Mouse (Mus musculus): ENCODE results near the gene Tnrc18.

Tnrc18 gene

DNA sequence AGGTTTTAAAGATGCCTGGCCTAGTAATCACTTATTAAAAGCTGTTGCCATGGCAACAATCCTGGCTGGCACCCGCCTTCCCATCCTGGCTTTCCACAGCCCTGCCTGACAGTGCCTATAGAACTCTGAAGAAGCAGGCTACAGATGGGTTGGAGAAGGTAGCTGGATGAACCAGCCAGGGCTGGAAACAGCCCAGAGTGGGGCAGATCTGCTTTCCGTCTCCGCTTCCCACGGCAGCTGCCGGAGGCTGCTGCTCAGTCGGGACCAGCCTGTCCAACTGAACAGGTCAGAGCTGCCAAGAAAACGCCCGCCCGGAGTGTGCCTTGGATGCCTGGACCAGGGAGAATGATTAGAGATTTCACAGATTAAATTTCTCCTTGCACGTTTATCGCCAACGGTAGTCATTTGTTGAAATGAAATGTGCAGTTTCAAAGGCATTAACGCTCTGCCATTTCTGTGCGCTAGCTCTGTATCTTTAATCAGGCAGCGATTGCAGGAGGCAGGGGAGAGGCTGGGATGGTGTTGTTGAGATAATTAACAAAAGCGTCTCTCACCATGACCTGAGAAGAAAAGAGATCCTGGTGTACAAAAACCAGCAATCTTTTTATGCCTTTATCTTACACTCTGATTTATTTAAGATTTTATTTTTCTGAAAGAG, 56.0 kb downstream of the Tnrc18 start:
- H3K36me3 ChIP-seq (ENCODE audit: insufficient read depth, low read length): peaks cover 80% of the 10 kb centered on the region
- TF ChIP-seq POU5F1 (IDR thresholded peaks at IDR 0.05; ENCODE audit: borderline replicate concordance, low read length) (no peak), NANOG (IDR thresholded peaks at IDR 0.05; ENCODE audit: borderline replicate concordance, low read length) (no peak), CTCF (conservative IDR thresholded peaks at IDR 0.05; ENCODE audit: low read length) (no peak)
- no peaks in the 10 kb centered on the region for H3K9me3 ChIP-seq (ENCODE audit: low read length)
- H3K4me1 ChIP-seq (replicated peaks; ENCODE audit: low read depth, low read length): peaks cover 49% of the 10 kb centered on the region
- H3K4me3 ChIP-seq (replicated peaks; ENCODE audit: low read length): no peak overlapping the region
- H3K27me3 ChIP-seq (ENCODE audit: insufficient read depth, low read length): no peaks in the 10 kb centered on the region

DNA sequence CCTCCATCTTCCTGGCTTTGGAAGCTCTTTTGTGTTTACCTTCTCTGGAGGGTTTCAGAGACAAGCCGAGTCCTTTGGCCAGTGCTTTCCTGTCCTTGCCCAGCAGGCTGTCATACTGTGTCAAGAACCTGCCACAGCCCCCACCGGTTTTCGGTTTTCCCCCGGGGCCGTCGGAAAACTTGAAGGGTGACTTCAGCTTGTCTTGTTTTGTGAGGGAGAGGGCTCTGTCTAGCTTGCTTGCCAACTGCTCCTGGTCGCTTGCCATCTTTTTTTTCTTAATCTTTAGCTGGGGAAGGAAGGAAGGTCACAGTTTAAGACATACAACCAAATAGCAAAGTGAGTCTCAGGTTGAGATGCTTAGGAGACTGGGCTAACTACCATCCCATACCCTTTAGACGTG, 57.7 kb downstream of the Tnrc18 start:
- Histone ChIP-seq H3K4me1 (replicated peaks; ENCODE audit: low read depth, low read length) (peaks cover 41% of the 10 kb centered on the region), H3K9me3 (ENCODE audit: low read length) (no peaks in the 10 kb centered on the region), H3K27me3 (ENCODE audit: insufficient read depth, low read length) (no peaks in the 10 kb centered on the region), H3K36me3 (ENCODE audit: insufficient read depth, low read length) (peaks cover 86% of the 10 kb centered on the region), H3K4me3 (replicated peaks; ENCODE audit: low read length) (no peak overlapping the region)
- TF ChIP-seq NANOG (IDR thresholded peaks at IDR 0.05; ENCODE audit: borderline replicate concordance, low read length) (no peak), POU5F1 (IDR thresholded peaks at IDR 0.05; ENCODE audit: borderline replicate concordance, low read length) (no peak), CTCF (conservative IDR thresholded peaks at IDR 0.05; ENCODE audit: low read length) (no peak)

DNA sequence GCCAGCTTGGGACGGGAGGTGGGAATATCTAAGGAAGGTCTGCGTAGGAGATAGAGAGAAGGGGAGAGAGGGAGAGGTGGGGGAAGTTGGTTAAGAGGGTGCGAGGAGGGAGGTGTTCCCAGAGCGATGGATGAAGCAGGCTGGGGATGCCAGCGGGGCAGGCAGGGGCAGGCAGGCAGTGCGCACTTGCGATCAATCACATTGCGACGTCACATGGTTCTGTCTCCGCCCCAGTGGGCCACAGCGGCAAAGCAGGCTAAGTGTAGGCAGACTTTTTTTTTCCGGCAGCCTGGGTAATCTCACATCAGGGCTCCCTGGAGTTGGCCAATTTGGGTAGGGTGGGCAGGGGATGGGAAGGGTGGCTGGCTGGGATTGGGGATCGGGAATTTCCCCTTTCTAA, 65.2 kb downstream of the Tnrc18 start:
- Histone ChIP-seq H3K36me3 (ENCODE audit: insufficient read depth, low read length) (peaks cover 55% of the 10 kb centered on the region), H3K9me3 (ENCODE audit: low read length) (no peaks in the 10 kb centered on the region), H3K4me3 (replicated peaks; ENCODE audit: low read length) (peak overlapping the region; percentile 55), H3K4me1 (replicated peaks; ENCODE audit: low read depth, low read length) (peaks cover 61% of the 10 kb centered on the region), H3K27me3 (ENCODE audit: insufficient read depth, low read length) (no peaks in the 10 kb centered on the region)
- no peak for TF ChIP-seq NANOG (IDR thresholded peaks at IDR 0.05; ENCODE audit: borderline replicate concordance, low read length)
- TF ChIP-seq CTCF (conservative IDR thresholded peaks at IDR 0.05; ENCODE audit: low read length): no peak
- no peak for TF ChIP-seq POU5F1 (IDR thresholded peaks at IDR 0.05; ENCODE audit: borderline replicate concordance, low read length)

DNA sequence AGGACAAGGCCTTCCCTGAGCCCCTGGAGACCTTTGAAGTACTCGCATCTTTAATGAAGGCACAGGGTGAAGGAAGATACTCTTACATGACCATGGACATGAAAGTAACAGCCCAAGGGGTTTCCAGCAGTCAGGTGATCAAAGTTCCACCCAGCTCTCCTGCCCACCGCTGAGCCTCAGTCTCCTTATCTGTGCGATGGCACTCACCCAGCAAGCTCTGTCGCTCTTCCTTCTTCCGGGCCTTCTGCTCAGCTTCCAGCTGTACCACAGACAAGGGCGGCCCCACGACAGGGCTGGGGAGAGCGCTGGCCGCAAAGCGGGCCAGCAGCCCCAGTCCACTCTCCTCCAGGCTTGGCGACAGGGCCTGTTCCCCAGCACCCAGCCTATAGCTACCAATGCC, 67.3 kb downstream of the Tnrc18 start:
- no peak for TF ChIP-seq POU5F1 (IDR thresholded peaks at IDR 0.05; ENCODE audit: borderline replicate concordance, low read length)
- TF ChIP-seq NANOG (IDR thresholded peaks at IDR 0.05; ENCODE audit: borderline replicate concordance, low read length): no peak
- TF ChIP-seq CTCF (conservative IDR thresholded peaks at IDR 0.05; ENCODE audit: low read length): no peak
- Histone ChIP-seq H3K27me3 (ENCODE audit: insufficient read depth, low read length) (no peaks in the 10 kb centered on the region), H3K4me3 (replicated peaks; ENCODE audit: low read length) (peak overlapping the region; percentile 39), H3K36me3 (ENCODE audit: insufficient read depth, low read length) (peaks cover 38% of the 10 kb centered on the region), H3K9me3 (ENCODE audit: low read length) (no peaks in the 10 kb centered on the region), H3K4me1 (replicated peaks; ENCODE audit: low read depth, low read length) (peaks cover 55% of the 10 kb centered on the region)

DNA sequence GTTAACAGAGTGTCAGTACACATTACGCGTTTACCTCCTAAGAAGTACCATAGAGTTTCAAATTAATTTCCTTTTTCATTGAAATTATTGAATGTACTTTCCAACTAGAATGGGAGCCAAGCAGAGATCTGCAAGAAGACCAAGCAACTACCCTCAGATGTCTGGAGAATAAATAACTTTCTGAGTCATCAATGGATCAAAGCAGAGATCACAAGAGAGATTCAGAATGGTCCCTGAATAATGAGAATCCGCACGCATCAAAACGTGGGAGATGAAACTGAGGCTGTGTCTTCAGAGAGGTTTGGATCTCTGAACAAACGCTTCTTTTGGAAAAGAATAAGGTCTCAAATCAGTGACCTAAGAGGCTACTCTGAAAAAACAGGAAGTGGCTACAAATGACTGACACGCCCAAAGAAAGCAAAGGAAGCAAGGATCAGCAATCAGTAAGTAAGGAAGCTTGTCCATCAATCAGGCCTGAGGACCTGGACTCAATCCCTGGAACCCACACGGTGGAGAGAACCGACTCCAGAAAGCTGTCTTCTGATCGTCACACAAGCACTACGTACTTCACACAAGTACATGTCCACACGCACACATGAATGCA, 70.3 kb downstream of the Tnrc18 start:
- Histone ChIP-seq H3K9me3 (ENCODE audit: low read length) (0 out of 2 replicates have a peak, but pooled peaks cover 2% of the 10 kb centered on the region), H3K36me3 (ENCODE audit: insufficient read depth, low read length) (peaks cover 54% of the 10 kb centered on the region), H3K27me3 (ENCODE audit: insufficient read depth, low read length) (no peaks in the 10 kb centered on the region), H3K4me1 (replicated peaks; ENCODE audit: low read depth, low read length) (peaks cover 50% of the 10 kb centered on the region), H3K4me3 (replicated peaks; ENCODE audit: low read length) (no peak overlapping the region)
- TF ChIP-seq POU5F1 (IDR thresholded peaks at IDR 0.05; ENCODE audit: borderline replicate concordance, low read length) (no peak), CTCF (conservative IDR thresholded peaks at IDR 0.05; ENCODE audit: low read length) (no peak), NANOG (IDR thresholded peaks at IDR 0.05; ENCODE audit: borderline replicate concordance, low read length) (no peak)

DNA sequence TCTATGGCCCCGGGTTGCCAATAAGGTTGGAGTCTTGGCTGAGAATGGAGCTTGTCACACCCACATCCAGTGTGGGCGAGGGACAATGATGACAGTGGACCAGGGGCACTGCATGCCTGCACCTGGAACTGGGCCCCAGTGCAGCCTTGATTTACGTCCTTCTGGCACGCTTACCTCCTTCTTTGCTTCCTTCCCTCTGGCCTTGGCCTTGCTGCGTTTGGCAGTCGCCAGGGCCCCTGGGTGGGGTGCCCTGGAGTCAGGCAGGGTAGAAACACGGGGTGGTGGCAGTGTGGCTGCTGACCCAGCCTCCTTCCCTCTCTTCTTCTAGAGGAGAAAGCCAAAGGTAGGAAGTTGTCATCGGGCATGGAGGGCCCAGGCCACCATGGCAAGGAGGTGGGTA, 77.5 kb downstream of the Tnrc18 start:
- Histone ChIP-seq H3K36me3 (ENCODE audit: insufficient read depth, low read length) (peaks cover 76% of the 10 kb centered on the region), H3K9me3 (ENCODE audit: low read length) (peaks cover 7% of the 10 kb centered on the region; the same call in 1 of the 2 replicates), H3K27me3 (ENCODE audit: insufficient read depth, low read length) (no peaks in the 10 kb centered on the region), H3K4me1 (replicated peaks; ENCODE audit: low read depth, low read length) (peaks cover 46% of the 10 kb centered on the region), H3K4me3 (replicated peaks; ENCODE audit: low read length) (no peak overlapping the region)
- TF ChIP-seq CTCF (conservative IDR thresholded peaks at IDR 0.05; ENCODE audit: low read length): no peak
- TF ChIP-seq POU5F1 (IDR thresholded peaks at IDR 0.05; ENCODE audit: borderline replicate concordance, low read length): no peak
- no peak for TF ChIP-seq NANOG (IDR thresholded peaks at IDR 0.05; ENCODE audit: borderline replicate concordance, low read length)

DNA sequence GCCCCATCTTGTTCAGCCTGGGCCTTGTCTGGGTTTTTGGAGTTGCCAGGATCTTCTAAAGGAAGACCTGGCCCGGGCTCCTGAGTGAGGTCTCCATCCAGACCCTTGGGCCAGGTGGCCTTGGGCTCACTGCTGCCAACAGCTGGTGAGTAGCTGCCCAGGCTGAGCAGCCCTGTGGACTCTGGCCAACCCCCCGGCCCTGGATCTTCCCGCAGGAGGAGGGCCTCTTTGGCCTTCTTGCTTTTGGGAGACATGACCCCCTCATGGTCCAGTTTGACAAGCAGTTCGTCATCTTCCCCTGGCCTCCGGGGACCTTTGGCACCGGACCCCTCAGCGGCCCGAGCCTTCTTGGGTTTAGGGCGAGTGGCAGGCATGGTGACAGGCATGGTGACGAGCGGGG, 85.5 kb downstream of the Tnrc18 start:
- peaks cover 37% of the 10 kb centered on the region for H3K4me1 ChIP-seq (replicated peaks; ENCODE audit: low read depth, low read length)
- TF ChIP-seq POU5F1 (IDR thresholded peaks at IDR 0.05; ENCODE audit: borderline replicate concordance, low read length) (no peak), CTCF (conservative IDR thresholded peaks at IDR 0.05; ENCODE audit: low read length) (no peak), NANOG (IDR thresholded peaks at IDR 0.05; ENCODE audit: borderline replicate concordance, low read length) (no peak)
- H3K9me3 ChIP-seq (ENCODE audit: low read length): peaks cover 8% of the 10 kb centered on the region; the same call in 1 of the 2 replicates
- no peaks in the 10 kb centered on the region for H3K27me3 ChIP-seq (ENCODE audit: insufficient read depth, low read length)
- H3K4me3 ChIP-seq (replicated peaks; ENCODE audit: low read length): no peak overlapping the region
- H3K36me3 ChIP-seq (ENCODE audit: insufficient read depth, low read length): peaks cover 68% of the 10 kb centered on the region

DNA sequence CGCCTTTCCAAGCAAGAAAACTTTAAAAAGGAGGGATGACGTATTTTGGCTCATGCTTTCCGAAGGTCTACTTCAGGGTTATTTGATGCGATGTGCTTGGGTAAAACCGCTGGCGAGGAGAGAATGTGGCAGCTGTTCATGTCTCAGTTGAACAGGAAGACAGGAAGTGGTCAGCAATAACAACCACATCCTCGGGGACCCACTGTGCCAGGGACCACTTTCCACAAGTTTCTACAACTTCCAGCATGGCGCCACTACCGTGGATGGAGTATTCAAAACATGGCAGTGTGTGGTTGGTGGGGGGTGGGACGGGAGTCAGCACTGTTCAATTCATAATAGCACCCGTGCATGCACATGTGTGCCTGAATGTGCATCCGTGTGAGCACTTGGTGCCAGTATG, 87.2 kb downstream of the Tnrc18 start:
- H3K4me1 ChIP-seq (replicated peaks; ENCODE audit: low read depth, low read length): peaks cover 53% of the 10 kb centered on the region
- H3K4me3 ChIP-seq (replicated peaks; ENCODE audit: low read length): no peak overlapping the region
- TF ChIP-seq NANOG (IDR thresholded peaks at IDR 0.05; ENCODE audit: borderline replicate concordance, low read length): no peak
- no peak for TF ChIP-seq CTCF (conservative IDR thresholded peaks at IDR 0.05; ENCODE audit: low read length)
- TF ChIP-seq POU5F1 (IDR thresholded peaks at IDR 0.05; ENCODE audit: borderline replicate concordance, low read length): no peak

More for the DNA sequence above, 87.2 kb downstream of the Tnrc18 start:
- Histone ChIP-seq H3K36me3 (ENCODE audit: insufficient read depth, low read length) (peaks cover 63% of the 10 kb centered on the region), H3K9me3 (ENCODE audit: low read length) (peaks cover 8% of the 10 kb centered on the region; the same call in 1 of the 2 replicates), H3K27me3 (ENCODE audit: insufficient read depth, low read length) (no peaks in the 10 kb centered on the region)

Data from E14TG2a.4 (cell line).